10 mouse cellular contexts compared by ENCODE assay signal in the genomic region with DNA sequence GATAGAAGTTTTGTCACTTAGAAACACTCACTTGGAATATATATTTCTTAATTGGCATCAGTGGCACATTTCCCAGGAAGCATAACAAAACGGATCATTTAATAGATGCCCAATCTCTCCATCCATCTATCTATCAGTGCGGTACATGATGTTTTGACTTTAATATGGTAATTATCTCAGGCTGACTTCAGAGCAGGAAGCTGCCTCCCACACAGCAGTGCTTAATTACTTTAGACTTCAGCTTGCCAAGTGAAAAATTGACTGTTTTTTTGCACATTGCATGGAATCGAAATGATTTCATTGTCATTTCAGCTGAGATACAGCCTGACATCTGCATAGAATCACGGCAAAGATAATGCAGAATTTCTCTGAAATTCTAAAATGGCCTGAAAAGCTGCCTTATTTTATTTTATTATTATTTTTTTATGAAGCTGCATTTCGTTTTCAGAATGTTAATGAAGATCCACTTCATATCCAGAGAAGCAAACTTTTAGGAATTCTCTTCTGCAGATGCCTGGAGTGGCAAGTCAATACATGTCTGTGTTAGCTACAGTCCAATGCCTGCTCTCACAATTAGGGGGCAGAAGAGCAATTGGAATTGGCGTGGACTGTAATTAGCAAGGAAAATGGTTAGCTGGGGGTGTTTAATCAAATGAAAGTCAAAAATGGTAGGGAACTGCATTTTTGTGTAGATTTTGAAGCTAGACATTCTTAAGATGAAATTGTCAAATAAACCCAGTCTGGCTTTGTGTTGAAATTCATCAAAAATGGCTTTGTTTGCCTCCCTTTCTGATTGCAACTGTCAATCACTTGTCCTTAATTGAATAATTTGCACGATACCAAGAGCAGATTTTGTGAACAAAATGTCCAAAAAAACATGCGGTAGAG.
DNase-seq lines count a peak whose midpoint lies in the region; ATAC-seq and TF ChIP-seq lines count a peak whose summit lies in the region.
"Had no signal": no experiment of that assay in that cellular context is flagged by ENCODE, and none has a peak within 500 bp of the region (broad histone marks: within the 10 kb centered on the region; RNA-seq: fewer than 3 reads in every experiment).

No protein-coding gene starts in this region.

- H3K9me3 ChIP-seq in heart, embryonic 12.5 days (replicated peaks): no peaks in the 10 kb centered on the region
- H3K9me3 ChIP-seq in lung, embryonic 14.5 days (ENCODE audit: low read depth, low read length): no peaks in the 10 kb centered on the region
- H3K9me3 ChIP-seq in forebrain, embryonic 14.5 days (replicated peaks; ENCODE audit: control insufficient read depth, low read length): no peaks in the 10 kb centered on the region
- H3K9me3 ChIP-seq: liver, embryonic 15.5 days had no signal

- no peak overlapping the region for H3K4me2 ChIP-seq in heart, embryonic 12.5 days
- H3K4me2 ChIP-seq in lung, embryonic 14.5 days: no peak overlapping the region
- H3K4me2 ChIP-seq in forebrain, embryonic 14.5 days (ENCODE audit: low read length): no peak overlapping the region
- H3K4me2 ChIP-seq: liver, embryonic 15.5 days had no signal

- WGBS in heart, embryonic 12.5 days: 72% methylated on average over 8 of the region's 8 CpGs
- WGBS in lung, embryonic 14.5 days: 69% methylated on average over 8 of the region's 8 CpGs
- 28% methylated on average over 8 of the region's 8 CpGs for WGBS in forebrain, embryonic 14.5 days
- 81% methylated on average over 8 of the region's 8 CpGs for WGBS in thymus, adult 2 months

- no peak for ATAC-seq in heart, embryonic 12.5 days (ENCODE audit: insufficient number of reproducible peaks, low FRiP score)
- ATAC-seq in lung, embryonic 14.5 days (ENCODE audit: insufficient read depth): no peak
- ATAC-seq in forebrain, embryonic 14.5 days: peak; percentile 72
- ATAC-seq in frontal cortex, adult (ENCODE audit: low TSS enrichment): no peak

- no peak overlapping the region for H3K4me3 ChIP-seq in heart, embryonic 12.5 days
- no peak overlapping the region for H3K4me3 ChIP-seq in lung, embryonic 14.5 days (ENCODE audit: low read depth, low read length)
- H3K4me3 ChIP-seq in forebrain, embryonic 14.5 days (ENCODE audit: low read depth, low read length): no peak overlapping the region
- H3K4me3 ChIP-seq in thymus, adult 2 months (ENCODE audit: control insufficient read depth, insufficient read depth, low read length): no peak overlapping the region
- H3K4me3 ChIP-seq: liver, embryonic 15.5 days had no signal

- no peak overlapping the region for H3K9ac ChIP-seq in heart, embryonic 12.5 days
- H3K9ac ChIP-seq in lung, embryonic 14.5 days: no peak overlapping the region
- no peak overlapping the region for H3K9ac ChIP-seq in forebrain, embryonic 14.5 days (ENCODE audit: low read length)
- H3K9ac ChIP-seq: liver, embryonic 15.5 days had no signal

- H3K27me3 ChIP-seq in heart, embryonic 12.5 days (replicated peaks): no peaks in the 10 kb centered on the region; the same call in 1 of the 2 replicates
- no peaks in the 10 kb centered on the region for H3K27me3 ChIP-seq in lung, embryonic 14.5 days (ENCODE audit: insufficient read depth, low read length)
- no peaks in the 10 kb centered on the region for H3K27me3 ChIP-seq in forebrain, embryonic 14.5 days (replicated peaks; ENCODE audit: control insufficient read depth, insufficient read depth, low read length)
- no peaks in the 10 kb centered on the region for H3K27me3 ChIP-seq in thymus, adult 2 months (ENCODE audit: control insufficient read depth, insufficient read depth, low read length)
- H3K27me3 ChIP-seq: liver, embryonic 15.5 days had no signal

- TF ChIP-seq CTCF in lung, embryonic 14.5 days (IDR thresholded peaks at IDR 0.05; ENCODE audit: low read depth): peak; percentile 47
- TF ChIP-seq CTCF in thymus, adult 2 months (IDR thresholded peaks at IDR 0.05; ENCODE audit: borderline replicate concordance, control insufficient read depth, extremely low read depth, insufficient read depth, low read length, poor library complexity): no peak

- no peaks in the 10 kb centered on the region for H3K36me3 ChIP-seq in heart, embryonic 12.5 days
- no peaks in the 10 kb centered on the region for H3K36me3 ChIP-seq in lung, embryonic 14.5 days (ENCODE audit: insufficient read depth)
- H3K36me3 ChIP-seq in forebrain, embryonic 14.5 days (ENCODE audit: control insufficient read depth, insufficient read depth, low read length): no peaks in the 10 kb centered on the region
- no peaks in the 10 kb centered on the region for H3K36me3 ChIP-seq in thymus, adult 2 months (ENCODE audit: control insufficient read depth, insufficient read depth, low read length)
- H3K36me3 ChIP-seq: liver, embryonic 15.5 days had no signal

- H3K27ac ChIP-seq in heart, embryonic 12.5 days (ENCODE audit: poor library complexity, severe bottlenecking): no peak overlapping the region
- no peak overlapping the region for H3K27ac ChIP-seq in lung, embryonic 14.5 days (ENCODE audit: low read depth)
- peak overlapping the region; percentile 46; the same call in 1 of the 2 replicates for H3K27ac ChIP-seq in forebrain, embryonic 14.5 days (ENCODE audit: low read depth, low read length)
- no peak overlapping the region for H3K27ac ChIP-seq in thymus, adult 2 months (ENCODE audit: control insufficient read depth, insufficient read depth, low read length)
- H3K27ac ChIP-seq: liver, embryonic 15.5 days had no signal

- TF ChIP-seq POLR2A in thymus, adult 2 months (IDR thresholded peaks at IDR 0.05; ENCODE audit: control insufficient read depth, extremely low read depth, insufficient read depth, low read length, poor library complexity): no peak

- peak; percentile 4 for DNase-seq in heart, adult 11 months
- peak; percentile 41 for DNase-seq in lung, embryonic 14.5 days
- DNase-seq in lung, postnatal 14 days: no peak
- peak; percentile 73 for DNase-seq in forebrain, embryonic 14.5 days (ENCODE audit: low spot score)
- DNase-seq in retina, postnatal 1 day: peak; percentile 39
- no peak for DNase-seq in thymus, adult 2 months
- DNase-seq: kidney, adult 2 months had no signal

- H3K4me1 ChIP-seq in heart, embryonic 12.5 days (replicated peaks): no peaks in the 10 kb centered on the region
- no peaks in the 10 kb centered on the region for H3K4me1 ChIP-seq in lung, embryonic 14.5 days (ENCODE audit: insufficient read depth)
- peaks cover 8% of the 10 kb centered on the region; the same call in 1 of the 2 replicates for H3K4me1 ChIP-seq in forebrain, embryonic 14.5 days (ENCODE audit: control insufficient read depth, insufficient read depth, low read length)
- H3K4me1 ChIP-seq in thymus, adult 2 months (replicated peaks; ENCODE audit: control insufficient read depth, insufficient read depth, low read length): no peaks in the 10 kb centered on the region
- H3K4me1 ChIP-seq: liver, embryonic 15.5 days had no signal

Comparison
In these comparisons a context has a peak if more than half of its experiments do, and no peak if none do; other contexts are left out.
1. DNase-seq: peak in heart, adult 11 months (single experiment), lung, embryonic 14.5 days (single experiment), forebrain, embryonic 14.5 days (single experiment) and retina, postnatal 1 day (single experiment); none in lung, postnatal 14 days (single experiment) and thymus, adult 2 months (single experiment).